Mouse (Mus musculus): ENCODE measurements around the gene AU040320. TPM values are rescaled to one million over a fixed set of nuclear protein-coding genes. Genes with fewer than 3 reads are reported as not detected.
A peak's percentile ranks its signal among the peaks of the same experiment; 100 is the strongest.

Gene AU040320
- polyA plus RNA-seq, 1 experiment = 20.2 TPM

DNA sequence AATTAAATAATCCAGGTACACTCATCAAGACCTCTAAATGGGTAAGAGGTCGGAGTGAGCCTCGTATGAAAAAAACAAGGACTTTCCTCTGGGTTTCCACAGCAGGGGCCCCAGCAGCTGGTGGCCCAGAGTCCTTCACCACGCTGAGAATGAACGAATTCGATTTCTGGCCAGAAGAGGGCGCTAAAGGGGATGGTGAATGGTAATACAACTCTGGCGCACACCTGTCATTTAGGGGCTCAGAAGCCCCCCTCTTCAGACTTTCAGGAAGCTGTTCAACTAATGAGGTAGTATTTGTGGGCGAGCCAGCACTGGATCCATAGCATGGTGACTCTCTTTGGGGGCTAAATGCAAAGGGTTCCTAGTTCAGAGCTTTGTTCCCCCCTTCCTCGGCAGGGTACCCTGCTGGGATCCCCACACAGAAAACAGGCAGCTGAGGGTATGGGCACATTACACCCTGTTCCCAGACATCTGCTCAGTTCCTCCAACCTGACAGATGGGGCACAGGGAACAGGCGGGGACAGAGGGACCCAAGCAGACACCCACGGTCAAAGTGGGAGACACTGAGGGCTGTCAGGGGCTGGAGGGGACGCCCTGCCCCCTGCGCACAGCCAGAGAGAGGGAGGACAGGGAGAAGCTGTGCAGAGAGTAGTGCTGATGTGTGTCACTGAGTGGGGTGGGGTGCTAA lies 7.7 kb upstream of the AU040320 start:
- peaks cover 2% of the 10 kb centered on the region for H3K79me3 ChIP-seq (ENCODE audit: low read depth)
- TF ChIP-seq FOSL1 (IDR thresholded peaks at IDR 0.05; ENCODE audit: insufficient read depth, low read length, poor library complexity, severe bottlenecking) = no peak
- TF ChIP-seq MAX (IDR thresholded peaks at IDR 0.05) = no peak
- no peak for TF ChIP-seq MYOG (IDR thresholded peaks at IDR 0.05; ENCODE audit: control insufficient read depth, extremely low read depth, insufficient read length)
- peak; percentile 24 for TF ChIP-seq CTCF (IDR thresholded peaks at IDR 0.05; ENCODE audit: control insufficient read depth, insufficient read depth, insufficient read length)
- no peak overlapping the region for H3K4me3 ChIP-seq (ENCODE audit: insufficient read depth, poor library complexity, severe bottlenecking)

GRCm38 (mm10) chr4:126746194-126746840 lies 7.0 kb upstream of the AU040320 start:
- Histone ChIP-seq H3ac (ENCODE audit: control insufficient read depth, insufficient read length, low read depth) (no peak overlapping the region), H3K27me3 (ENCODE audit: control insufficient read depth, insufficient read depth, insufficient read length) (no peaks in the 10 kb centered on the region), H3K4me3 (ENCODE audit: insufficient read depth, poor library complexity, severe bottlenecking) (no peak overlapping the region), H3K36me3 (ENCODE audit: control insufficient read depth, insufficient read depth) (peaks cover 45% of the 10 kb centered on the region), H3K79me2 (ENCODE audit: control insufficient read depth, insufficient read depth) (peaks cover 30% of the 10 kb centered on the region), H3K79me3 (ENCODE audit: low read depth) (peaks cover 4% of the 10 kb centered on the region)
- TF ChIP-seq USF1 (IDR thresholded peaks at IDR 0.05; ENCODE audit: low read depth) = no peak
- TF ChIP-seq CEBPB (IDR thresholded peaks at IDR 0.05; ENCODE audit: low read depth) = no peak
- no peak for TF ChIP-seq MYOG (IDR thresholded peaks at IDR 0.05; ENCODE audit: control insufficient read depth, extremely low read depth, insufficient read length)

More for the DNA sequence above, 7.7 kb upstream of the AU040320 start:
- Histone ChIP-seq H3K79me2 (ENCODE audit: control insufficient read depth, insufficient read depth) (peaks cover 23% of the 10 kb centered on the region), H3K36me3 (ENCODE audit: control insufficient read depth, insufficient read depth) (peaks cover 45% of the 10 kb centered on the region), H3K27me3 (ENCODE audit: control insufficient read depth, insufficient read depth, insufficient read length) (no peaks in the 10 kb centered on the region), H3ac (ENCODE audit: control insufficient read depth, insufficient read length, low read depth) (no peak overlapping the region)

DNA sequence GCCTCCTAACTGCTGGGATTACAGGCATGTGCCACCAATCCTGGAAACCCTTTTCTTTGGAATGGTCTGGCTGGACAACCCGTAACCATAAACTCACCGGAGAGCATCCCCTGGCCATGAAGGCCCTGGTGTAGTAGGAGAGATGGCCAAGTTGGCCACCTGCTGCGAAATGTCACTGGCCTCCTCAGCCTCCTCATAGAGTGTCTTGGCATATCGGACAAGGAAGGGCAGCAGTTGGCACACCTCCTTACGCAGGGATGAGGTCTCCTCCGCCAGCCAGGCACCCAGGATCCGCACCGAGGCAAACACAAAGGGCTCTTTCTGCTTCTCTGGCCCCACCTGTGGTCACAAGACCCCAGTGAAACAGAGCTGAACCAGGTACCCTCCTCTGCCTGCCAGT lies 5.0 kb upstream of the AU040320 start:
- no peak overlapping the region for H3ac ChIP-seq (ENCODE audit: control insufficient read depth, insufficient read length, low read depth)
- H3K4me3 ChIP-seq (ENCODE audit: insufficient read depth, poor library complexity, severe bottlenecking) = no peak overlapping the region
- TF ChIP-seq CTCF (IDR thresholded peaks at IDR 0.05; ENCODE audit: control insufficient read depth, insufficient read depth, insufficient read length) (no peak), MAX (IDR thresholded peaks at IDR 0.05) (no peak), CEBPB (IDR thresholded peaks at IDR 0.05; ENCODE audit: low read depth) (no peak), MYOG (IDR thresholded peaks at IDR 0.05; ENCODE audit: control insufficient read depth, extremely low read depth, insufficient read length) (no peak), FOSL1 (IDR thresholded peaks at IDR 0.05; ENCODE audit: insufficient read depth, low read length, poor library complexity, severe bottlenecking) (no peak), USF1 (IDR thresholded peaks at IDR 0.05; ENCODE audit: low read depth) (no peak), MYOD1 (IDR thresholded peaks at IDR 0.05; ENCODE audit: control insufficient read depth, insufficient read length, low read depth) (no peak)
- no peaks in the 10 kb centered on the region for H3K27me3 ChIP-seq (ENCODE audit: control insufficient read depth, insufficient read depth, insufficient read length)
- H3K79me3 ChIP-seq (ENCODE audit: low read depth) = peaks cover 14% of the 10 kb centered on the region
- H3K36me3 ChIP-seq (ENCODE audit: control insufficient read depth, insufficient read depth) = peaks cover 45% of the 10 kb centered on the region
- peaks cover 48% of the 10 kb centered on the region for H3K79me2 ChIP-seq (ENCODE audit: control insufficient read depth, insufficient read depth)

- Histone ChIP-seq H3K27me3 (ENCODE audit: control insufficient read depth, insufficient read depth, insufficient read length) (no peaks in the 10 kb centered on the region), H3K36me3 (ENCODE audit: control insufficient read depth, insufficient read depth) (peaks cover 44% of the 10 kb centered on the region)
These were observed 3.8 kb upstream of the AU040320 start for GRCm38 (mm10) chr4:126749553-126749952.

GRCm38 (mm10) chr4:126750046-126750683 lies 3.2 kb upstream of the AU040320 start:
- Histone ChIP-seq H3K27me3 (ENCODE audit: control insufficient read depth, insufficient read depth, insufficient read length) (no peaks in the 10 kb centered on the region), H3K79me2 (ENCODE audit: control insufficient read depth, insufficient read depth) (peaks cover 63% of the 10 kb centered on the region), H3K4me3 (ENCODE audit: insufficient read depth, poor library complexity, severe bottlenecking) (no peak overlapping the region), H3ac (ENCODE audit: control insufficient read depth, insufficient read length, low read depth) (no peak overlapping the region), H3K36me3 (ENCODE audit: control insufficient read depth, insufficient read depth) (peaks cover 38% of the 10 kb centered on the region), H3K79me3 (ENCODE audit: low read depth) (peaks cover 19% of the 10 kb centered on the region)
- TF ChIP-seq MYOG (IDR thresholded peaks at IDR 0.05; ENCODE audit: control insufficient read depth, extremely low read depth, insufficient read length) (no peak), MAX (IDR thresholded peaks at IDR 0.05) (no peak), USF1 (IDR thresholded peaks at IDR 0.05; ENCODE audit: low read depth) (no peak), CEBPB (IDR thresholded peaks at IDR 0.05; ENCODE audit: low read depth) (no peak), FOSL1 (IDR thresholded peaks at IDR 0.05; ENCODE audit: insufficient read depth, low read length, poor library complexity, severe bottlenecking) (no peak), CTCF (IDR thresholded peaks at IDR 0.05; ENCODE audit: control insufficient read depth, insufficient read depth, insufficient read length) (no peak), MYOD1 (IDR thresholded peaks at IDR 0.05; ENCODE audit: control insufficient read depth, insufficient read length, low read depth) (no peak)

More at GRCm38 (mm10) chr4:126749553-126749952, 3.8 kb upstream of the AU040320 start:
- Histone ChIP-seq H3K79me3 (ENCODE audit: low read depth) (peaks cover 19% of the 10 kb centered on the region), H3ac (ENCODE audit: control insufficient read depth, insufficient read length, low read depth) (peak overlapping the region; percentile 26), H3K79me2 (ENCODE audit: control insufficient read depth, insufficient read depth) (peaks cover 57% of the 10 kb centered on the region), H3K4me3 (ENCODE audit: insufficient read depth, poor library complexity, severe bottlenecking) (no peak overlapping the region)
- no peak for TF ChIP-seq FOSL1 (IDR thresholded peaks at IDR 0.05; ENCODE audit: insufficient read depth, low read length, poor library complexity, severe bottlenecking)
- no peak for TF ChIP-seq MAX (IDR thresholded peaks at IDR 0.05)
- no peak for TF ChIP-seq USF1 (IDR thresholded peaks at IDR 0.05; ENCODE audit: low read depth)

All from C2C12 (cell line).